Mouse (Mus musculus): ENCODE results near the gene Borcs6.
A peak's percentile ranks its signal among the peaks of the same experiment; 100 is the strongest.

The Borcs6 gene

GRCm38 (mm10) chr11:69048151-69048550 is 11.4 kb upstream of the Borcs6 start:
- no peak for DNase-seq (ENCODE audit: low spot score in 2 of 2)

- DNase-seq (ENCODE audit: low spot score in 2 of 2): no peak
Observed at GRCm38 (mm10) chr11:69050748-69051147, 8.8 kb upstream of the Borcs6 start.

- DNase-seq (ENCODE audit: low spot score in 2 of 2): no peak
Observed at GRCm38 (mm10) chr11:69051771-69052170, 7.7 kb upstream of the Borcs6 start.

- no peak for DNase-seq (ENCODE audit: low spot score in 2 of 2)
Observed at GRCm38 (mm10) chr11:69052824-69053421, 6.6 kb upstream of the Borcs6 start.

- DNase-seq (ENCODE audit: low spot score in 2 of 2): no peak
Observed at GRCm38 (mm10) chr11:69053848-69054247, 5.7 kb upstream of the Borcs6 start.

GRCm38 (mm10) chr11:69058265-69058664 is 1.3 kb upstream of the Borcs6 start:
- DNase-seq (ENCODE audit: low spot score in 2 of 2): no peak

GRCm38 (mm10) chr11:69058729-69059356 is 674 bp upstream of the Borcs6 start:
- no peak for DNase-seq (ENCODE audit: low spot score in 2 of 2)

- peak in 1 of 2 experiments; percentile 55 for DNase-seq (ENCODE audit: low spot score in 2 of 2)
Observed at GRCm38 (mm10) chr11:69059975-69060411, 476 bp downstream of the Borcs6 start.

- DNase-seq (ENCODE audit: low spot score in 2 of 2): no peak
Observed at GRCm38 (mm10) chr11:69060448-69061254, 1.1 kb downstream of the Borcs6 start.

GRCm38 (mm10) chr11:69061255-69061912 is 1.9 kb downstream of the Borcs6 start:
- no peak for DNase-seq (ENCODE audit: low spot score in 2 of 2)

- peak in 1 of 2 experiments; percentile 88 for DNase-seq (ENCODE audit: low spot score in 2 of 2)
Observed at GRCm38 (mm10) chr11:69062194-69062760, 2.8 kb downstream of the Borcs6 start.

- DNase-seq (ENCODE audit: low spot score in 2 of 2): peak in 1 of 2 experiments; percentile 98
Observed at GRCm38 (mm10) chr11:69062761-69063224, 3.3 kb downstream of the Borcs6 start.

- DNase-seq (ENCODE audit: low spot score in 2 of 2): peak in 1 of 2 experiments; percentile 62
Observed at GRCm38 (mm10) chr11:69063413-69064201, 4.1 kb downstream of the Borcs6 start.

- no peak for DNase-seq (ENCODE audit: low spot score in 2 of 2)
Observed at GRCm38 (mm10) chr11:69064259-69065133, 5.0 kb downstream of the Borcs6 start.

- DNase-seq (ENCODE audit: low spot score in 2 of 2): no peak
Observed at GRCm38 (mm10) chr11:69065394-69065925, 5.9 kb downstream of the Borcs6 start.

- DNase-seq (ENCODE audit: low spot score in 2 of 2): peak in 1 of 2 experiments; percentile 67
Observed at GRCm38 (mm10) chr11:69066163-69066861, 6.8 kb downstream of the Borcs6 start.

GRCm38 (mm10) chr11:69066956-69067355 is 7.4 kb downstream of the Borcs6 start:
- DNase-seq (ENCODE audit: low spot score in 2 of 2): peak in 1 of 2 experiments; percentile 93

- DNase-seq (ENCODE audit: low spot score in 2 of 2): no peak
Observed at GRCm38 (mm10) chr11:69067601-69068000, 8.1 kb downstream of the Borcs6 start.

- DNase-seq (ENCODE audit: low spot score in 2 of 2): no peak
Observed at GRCm38 (mm10) chr11:69070093-69070492, 10.6 kb downstream of the Borcs6 start.

Data from left cerebral cortex, adult 9 months (tissue).